Mouse (Mus musculus) hindbrain, postnatal 0 days (tissue): ENCODE measurements around the gene Trip6. TPM values are rescaled to one million over a fixed set of nuclear protein-coding genes. Genes with fewer than 3 reads are reported as not detected.

ENCODE experiments used
- ATAC-seq: fragments of 200-750 bp; cut with Nextera tagmentation; 2 replicates; pipeline ENCODE4 v1.8.0; 2017; ENCODE audit warnings: mild to moderate bottlenecking, moderate TSS enrichment, moderate library complexity
- DNase-seq: peaks from one replicate; pipeline ENCODE4 v3.0.0-alpha.2; 2015; ENCODE audit warnings: low spot score
- H3K27ac ChIP-seq: fragments of 300-500 bp; sonication (generic); 2 replicates; pipeline ENCODE4 v1.5.1; 2014; ENCODE audit warnings: mild to moderate bottlenecking
- H3K27me3 ChIP-seq: fragments of 300-500 bp; sonication (generic); 2 replicates; pipeline ENCODE4 v1.6.1; 2014; ENCODE audit warnings: low read length, mixed read lengths; ENCODE audit not compliant: insufficient read depth
- H3K36me3 ChIP-seq: fragments of 300-500 bp; sonication (generic); 2 replicates; pipeline ENCODE4 v1.6.1; 2014; ENCODE audit warnings: low read length, mixed read lengths; ENCODE audit not compliant: insufficient read depth
- H3K4me1 ChIP-seq: fragments of 300-500 bp; sonication (generic); 2 replicates; pipeline ENCODE4 v1.6.1; 2014; ENCODE audit warnings: antibody characterized with exemption, low read length, mixed read lengths; ENCODE audit not compliant: insufficient read depth
- H3K4me2 ChIP-seq: fragments of 300-500 bp; sonication (generic); 2 replicates; pipeline ENCODE4 v1.6.1; 2014; ENCODE audit warnings: low read depth, mild to moderate bottlenecking, low read length, moderate library complexity, mixed read lengths
- H3K4me3 ChIP-seq: fragments of 300-500 bp; sonication (generic); 2 replicates; pipeline ENCODE4 v1.5.1; 2014; ENCODE audit warnings: low read length
- H3K9ac ChIP-seq: fragments of 300-500 bp; sonication (generic); replicated peaks from 2 replicates; pipeline ENCODE4 v1.6.1; 2014; ENCODE audit warnings: mild to moderate bottlenecking, low read length, moderate library complexity, mixed read lengths
- H3K9me3 ChIP-seq: fragments of 300-500 bp; sonication (generic); 2 replicates; pipeline ENCODE4 v1.6.1; 2016; ENCODE audit warnings: low read length, mixed read lengths
- CTCF ChIP-seq: IDR thresholded peaks from 2 replicates; pipeline ENCODE4 v1.5.1; 2016; ENCODE audit warnings: antibody characterized with exemption, control low read depth, low read depth
- WGBS: fragments of 180-500 bp; shearing (Covaris S2); extraction: QIAGEN DNeasy Blood & Tissue Kit; methylation state at CpG from one replicate; pipeline ENCODE4 v1.1.7; 2014; 5-methylcytosine and 5-hydroxymethylcytosine counted together
- polyA plus RNA-seq: library from polyadenylated mRNA; unstranded; fragments of >200 nt; fragmentation: Nextera tagmentation; extraction: Ambion mirVana; gene quantifications from 2 replicates; pipeline ENCODE4 v1.2.1, GENCODE M21; 2015
- total RNA-seq: library from RNA; depleted of rRNA; stranded (reverse); fragments of >200 nt; gene quantifications from 2 replicates; pipeline ENCODE4 v1.2.3, GENCODE M21; 2014

The Trip6 gene
- total and polyA plus RNA-seq, 2 experiments from 2014 or later, result 15.0 to 15.5 TPM

GRCm38 (mm10) chr5:137304816-137305215 lies 9.4 kb downstream of the Trip6 start:
- Histone ChIP-seq H3K9me3 (no peaks in the 10 kb centered on the region), H3K4me3 (no peak overlapping the region), H3K27ac (no peak overlapping the region), H3K9ac (peak overlapping the region; percentile 19; the same call in 1 of the 2 replicates), H3K4me1 (peaks cover 24% of the 10 kb centered on the region), H3K4me2 (peak overlapping the region; percentile 60), H3K27me3 (no peaks in the 10 kb centered on the region), H3K36me3 (peaks cover 52% of the 10 kb centered on the region)
- TF ChIP-seq CTCF, result no peak
- ATAC-seq, result no peak
- no peak for DNase-seq
- WGBS, result 48% methylated on average over 4 of the region's 4 CpGs

GRCm38 (mm10) chr5:137304165-137304564 lies 10.0 kb downstream of the Trip6 start:
- Histone ChIP-seq H3K9ac (peak overlapping the region; percentile 19; the same call in 1 of the 2 replicates), H3K36me3 (peaks cover 55% of the 10 kb centered on the region)
- no peak for TF ChIP-seq CTCF

DNA sequence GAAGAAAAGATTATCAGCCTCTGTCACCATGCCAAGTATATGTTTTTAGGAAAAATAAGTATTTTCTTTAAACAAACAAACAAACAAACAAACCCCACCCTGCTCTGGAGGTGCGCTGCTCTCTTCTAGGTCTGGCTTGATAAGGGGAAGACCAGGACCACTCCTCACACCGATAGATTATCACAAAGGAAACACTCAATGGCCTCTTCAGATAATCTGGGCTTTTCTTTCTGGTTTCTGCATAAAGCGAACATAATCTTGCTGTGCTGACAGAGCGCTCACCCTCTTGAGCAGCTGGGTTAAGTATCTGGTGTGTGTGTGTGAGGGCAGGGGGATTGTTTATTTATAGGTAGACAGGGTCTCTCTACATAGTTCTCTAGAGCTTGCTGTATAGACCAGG lies 10.6 kb downstream of the Trip6 start:
- Histone ChIP-seq H3K27me3 (no peaks in the 10 kb centered on the region), H3K4me3 (no peak overlapping the region), H3K9me3 (no peaks in the 10 kb centered on the region), H3K27ac (no peak overlapping the region), H3K9ac (no peak overlapping the region), H3K36me3 (peaks cover 61% of the 10 kb centered on the region), H3K4me1 (peaks cover 24% of the 10 kb centered on the region), H3K4me2 (no peak overlapping the region)
- ATAC-seq, result no peak
- TF ChIP-seq CTCF, result no peak
- DNase-seq, result no peak
- WGBS, result 88% methylated on average over 4 of the region's 4 CpGs

More at GRCm38 (mm10) chr5:137304165-137304564, 10.0 kb downstream of the Trip6 start:
- peaks cover 24% of the 10 kb centered on the region for H3K4me1 ChIP-seq
- H3K4me3 ChIP-seq, result no peak overlapping the region
- 79% methylated on average over 3 of the region's 3 CpGs for WGBS
- no peaks in the 10 kb centered on the region for H3K27me3 ChIP-seq
- ATAC-seq (no peak), DNase-seq (no peak)
- no peaks in the 10 kb centered on the region for H3K9me3 ChIP-seq
- H3K4me2 ChIP-seq, result no peak overlapping the region
- no peak overlapping the region for H3K27ac ChIP-seq

GRCm38 (mm10) chr5:137301253-137301652 lies 13.0 kb downstream of the Trip6 start:
- DNase-seq, result no peak
- Histone ChIP-seq H3K27ac (no peak overlapping the region), H3K9ac (no peak overlapping the region)

GRCm38 (mm10) chr5:137299240-137299639 lies 15.0 kb downstream of the Trip6 start:
- Histone ChIP-seq H3K4me2 (no peak overlapping the region), H3K27ac (no peak overlapping the region), H3K9ac (no peak overlapping the region), H3K4me3 (no peak overlapping the region), H3K36me3 (peaks cover 89% of the 10 kb centered on the region), H3K4me1 (peaks cover 9% of the 10 kb centered on the region; the same call in 1 of the 2 replicates), H3K27me3 (no peaks in the 10 kb centered on the region), H3K9me3 (no peaks in the 10 kb centered on the region)
- WGBS, result 95% methylated on average over 7 of the region's 7 CpGs
- no peak for TF ChIP-seq CTCF
- ATAC-seq (no peak), DNase-seq (no peak)

More at GRCm38 (mm10) chr5:137301253-137301652, 13.0 kb downstream of the Trip6 start:
- no peaks in the 10 kb centered on the region for H3K27me3 ChIP-seq
- WGBS, result 55% methylated on average over 21 of the region's 21 CpGs
- ATAC-seq, result no peak
- H3K36me3 ChIP-seq, result peaks cover 85% of the 10 kb centered on the region
- H3K9me3 ChIP-seq, result no peaks in the 10 kb centered on the region
- no peak overlapping the region for H3K4me3 ChIP-seq
- no peak overlapping the region for H3K4me2 ChIP-seq
- TF ChIP-seq CTCF, result no peak
- H3K4me1 ChIP-seq, result peaks cover 23% of the 10 kb centered on the region

- Histone ChIP-seq H3K9me3 (no peaks in the 10 kb centered on the region), H3K9ac (no peak overlapping the region), H3K27me3 (no peaks in the 10 kb centered on the region), H3K4me2 (no peak overlapping the region), H3K36me3 (peaks cover 69% of the 10 kb centered on the region), H3K4me1 (peaks cover 6% of the 10 kb centered on the region; the same call in 1 of the 2 replicates), H3K27ac (no peak overlapping the region), H3K4me3 (no peak overlapping the region)
- no peak for TF ChIP-seq CTCF
- DNase-seq (no peak), ATAC-seq (no peak)
- 90% methylated on average over 14 of the region's 14 CpGs for WGBS
Observed at GRCm38 (mm10) chr5:137297126-137297525, 17.1 kb downstream of the Trip6 start.

DNA sequence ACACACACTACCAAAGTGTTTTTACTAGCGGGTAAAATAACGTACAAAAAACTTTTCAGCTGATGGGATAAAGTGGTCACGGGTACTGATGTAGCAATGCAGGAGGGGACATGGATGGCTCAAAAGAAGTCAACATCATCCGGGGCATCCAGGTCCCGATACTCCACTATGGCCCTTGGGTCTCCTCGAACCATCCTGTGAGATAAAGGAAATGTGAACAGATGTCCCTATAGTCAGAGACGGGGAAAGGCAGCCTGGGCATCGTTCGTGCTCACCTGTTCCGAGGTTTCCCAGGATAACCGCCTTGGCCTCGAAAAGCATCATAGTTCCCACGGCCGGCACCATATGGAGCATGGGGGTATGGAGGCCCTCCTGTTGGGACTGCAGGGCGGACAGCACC lies 18.5 kb downstream of the Trip6 start:
- no peaks in the 10 kb centered on the region for H3K27me3 ChIP-seq
- no peak for DNase-seq
- no peak for ATAC-seq
- no peak for TF ChIP-seq CTCF
- 96% methylated on average over 15 of the region's 15 CpGs for WGBS
- H3K36me3 ChIP-seq, result peaks cover 55% of the 10 kb centered on the region
- no peak overlapping the region for H3K4me3 ChIP-seq
- peaks cover 6% of the 10 kb centered on the region; the same call in 1 of the 2 replicates for H3K4me1 ChIP-seq
- H3K4me2 ChIP-seq, result no peak overlapping the region
- H3K9ac ChIP-seq, result no peak overlapping the region
- no peaks in the 10 kb centered on the region for H3K9me3 ChIP-seq
- no peak overlapping the region for H3K27ac ChIP-seq
